Mouse (Mus musculus) liver, adult 2 months (tissue): ENCODE measurements around the gene Gm42957.

ENCODE experiments used
- CTCF ChIP-seq: fragments of 200-500 bp; IDR thresholded peaks from 2 replicates; pipeline ENCODE4 v1.5.1; 2011; ENCODE audit warnings: low read depth, low read length, control low read depth
- POLR2A ChIP-seq: fragments of 200-500 bp; IDR thresholded peaks from 2 replicates; pipeline ENCODE4 v1.6.1; 2011; ENCODE audit warnings: low read length, control low read depth; ENCODE audit not compliant: insufficient read depth; ENCODE audit errors: extremely low read depth

GRCm38 (mm10) chr3:96668424-96669067 lies 33.3 kb downstream of the Gm42957 start:
- TF ChIP-seq CTCF = no peak
- no peak for TF ChIP-seq POLR2A
